Mouse (Mus musculus): ENCODE measurements around the gene Sycp3. TPM values are rescaled to one million over a fixed set of nuclear protein-coding genes. Genes with fewer than 3 reads are reported as not detected.

The Sycp3 gene
- polyA plus RNA-seq, 1 experiment: not detected

DNA sequence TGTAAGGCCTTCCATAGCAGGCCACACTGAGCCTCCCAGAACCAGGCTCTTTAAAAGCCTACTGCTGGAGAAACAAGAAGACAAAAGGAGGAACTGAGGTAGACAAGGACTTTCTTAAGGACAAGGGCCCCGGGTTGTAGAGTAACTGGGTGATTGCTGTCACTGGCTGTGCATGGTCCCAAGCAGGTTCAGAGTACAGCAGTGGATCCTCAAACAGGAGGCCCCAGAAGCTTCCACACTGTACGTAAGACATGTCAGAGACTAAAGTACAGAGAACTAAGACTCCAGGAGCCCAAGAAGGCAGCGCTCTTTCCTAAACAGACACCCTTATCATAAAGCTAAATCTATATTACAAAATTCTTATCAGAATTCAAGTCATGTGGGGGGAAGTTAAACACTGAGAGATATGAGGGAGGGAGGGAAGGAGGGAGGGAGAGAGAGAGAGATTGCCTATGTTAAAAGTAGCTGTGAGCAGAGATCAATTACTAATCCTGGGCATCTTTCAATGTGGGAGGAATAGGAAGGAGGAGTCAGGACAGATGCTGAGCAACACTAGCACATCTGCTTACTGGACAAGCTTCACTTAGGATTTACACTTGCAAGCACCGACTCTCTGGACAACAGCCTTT, 35.7 kb downstream of the Sycp3 start:
- 92% methylated on average over 4 of the region's 4 CpGs for WGBS
- TF ChIP-seq CTCF (IDR thresholded peaks at IDR 0.05; ENCODE audit: insufficient read depth, low read depth, low read length) (no peak), POLR2A (IDR thresholded peaks at IDR 0.05; ENCODE audit: insufficient read depth, low read depth, low read length) (no peak)
- Histone ChIP-seq H3K27ac (ENCODE audit: insufficient read depth, low read depth, low read length) (no peak overlapping the region), H3K4me1 (ENCODE audit: control insufficient read depth, insufficient read depth, low read length) (peaks cover 7% of the 10 kb centered on the region; the same call in 1 of the 2 replicates), H3K4me3 (ENCODE audit: insufficient read depth, low read depth, low read length) (no peak overlapping the region)

DNA sequence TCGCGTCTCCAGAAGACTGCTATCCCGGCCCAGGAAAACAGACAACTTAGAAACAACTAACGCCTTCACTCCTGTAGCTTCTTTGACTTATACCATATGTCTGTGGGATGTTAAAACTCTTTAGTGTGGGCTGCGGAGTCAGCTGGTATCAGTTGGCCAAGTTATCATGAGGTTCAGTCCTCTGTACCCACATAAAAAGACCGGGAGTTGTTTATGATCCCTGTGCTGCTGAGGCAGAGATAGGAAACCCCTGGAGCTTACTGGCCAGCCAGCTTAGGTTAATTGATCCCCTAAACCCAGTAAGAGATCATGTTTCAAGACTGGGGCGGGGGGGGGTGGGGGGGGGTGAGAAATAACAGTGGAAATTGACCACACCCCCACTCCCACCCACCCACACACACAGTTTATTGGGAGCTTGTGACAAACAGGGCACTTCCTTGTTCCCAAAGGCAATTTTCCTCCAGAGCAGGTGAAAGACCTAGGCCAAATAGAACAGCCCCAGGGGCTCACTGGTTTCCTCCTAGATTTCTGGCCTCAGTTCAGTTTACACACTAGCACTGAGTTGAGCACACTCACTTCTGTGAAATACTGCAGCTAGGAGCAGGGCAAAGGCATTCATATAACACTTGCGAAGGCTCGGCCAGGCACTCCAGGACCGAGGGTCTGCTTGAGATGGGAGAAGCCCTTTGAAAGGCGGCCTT, 37.6 kb downstream of the Sycp3 start:
- Histone ChIP-seq H3K4me3 (ENCODE audit: insufficient read depth, low read depth, low read length) (no peak overlapping the region), H3K27ac (ENCODE audit: insufficient read depth, low read depth, low read length) (no peak overlapping the region), H3K4me1 (ENCODE audit: control insufficient read depth, insufficient read depth, low read length) (peaks cover 11% of the 10 kb centered on the region; the same call in 1 of the 2 replicates)
- 85% methylated on average over 11 of the region's 11 CpGs for WGBS
- TF ChIP-seq POLR2A (IDR thresholded peaks at IDR 0.05; ENCODE audit: insufficient read depth, low read depth, low read length): no peak
- TF ChIP-seq CTCF (IDR thresholded peaks at IDR 0.05; ENCODE audit: insufficient read depth, low read depth, low read length): no peak

DNA sequence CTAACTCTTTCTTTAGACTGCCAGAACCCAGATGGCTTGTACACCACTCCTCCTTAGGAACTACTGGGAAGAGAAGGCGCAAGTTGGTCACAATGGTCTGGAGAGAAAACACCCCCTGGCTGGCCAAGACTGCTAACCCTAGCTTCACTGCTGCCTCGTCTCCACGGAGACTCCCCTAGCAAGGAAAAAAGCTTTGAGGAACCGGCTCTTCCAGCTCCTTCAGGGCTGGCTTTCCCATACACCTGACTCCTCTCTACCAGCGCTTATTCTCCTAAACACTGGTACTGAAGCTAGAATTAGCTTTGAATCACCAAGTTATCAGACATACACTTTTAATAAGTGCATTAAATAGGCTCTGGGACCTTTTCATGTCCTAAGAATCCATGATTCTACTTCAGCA, 40.6 kb downstream of the Sycp3 start:
- peaks cover 8% of the 10 kb centered on the region; the same call in 1 of the 2 replicates for H3K4me1 ChIP-seq (ENCODE audit: control insufficient read depth, insufficient read depth, low read length)
- TF ChIP-seq POLR2A (IDR thresholded peaks at IDR 0.05; ENCODE audit: insufficient read depth, low read depth, low read length) (no peak), CTCF (IDR thresholded peaks at IDR 0.05; ENCODE audit: insufficient read depth, low read depth, low read length) (no peak)
- WGBS: 61% methylated on average over 5 of the region's 5 CpGs
- no peak overlapping the region for H3K4me3 ChIP-seq (ENCODE audit: insufficient read depth, low read depth, low read length)
- no peak overlapping the region for H3K27ac ChIP-seq (ENCODE audit: insufficient read depth, low read depth, low read length)

DNA sequence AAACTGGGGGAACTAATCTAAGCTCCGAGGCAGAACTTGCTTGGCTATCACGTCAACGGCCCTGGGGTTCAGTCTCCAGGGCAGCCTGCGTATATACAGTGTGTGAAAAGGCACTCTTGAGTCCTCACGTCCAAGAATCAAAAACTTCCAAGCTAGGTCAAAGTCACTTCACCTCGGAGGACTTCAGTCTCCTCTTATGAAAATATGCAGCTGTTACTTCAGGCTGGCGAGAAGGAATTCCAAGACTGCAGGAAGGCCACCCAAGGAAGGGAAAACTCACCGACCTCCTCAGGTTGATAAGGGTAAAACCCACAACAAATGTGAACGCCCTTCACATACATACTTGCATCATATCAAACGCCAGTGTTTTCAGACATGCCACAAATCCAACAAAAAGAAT, 42.0 kb downstream of the Sycp3 start:
- no peak for TF ChIP-seq POLR2A (IDR thresholded peaks at IDR 0.05; ENCODE audit: insufficient read depth, low read depth, low read length)
- no peak for TF ChIP-seq CTCF (IDR thresholded peaks at IDR 0.05; ENCODE audit: insufficient read depth, low read depth, low read length)
- WGBS: 90% methylated on average over 10 of the region's 10 CpGs
- Histone ChIP-seq H3K27ac (ENCODE audit: insufficient read depth, low read depth, low read length) (no peak overlapping the region), H3K4me1 (ENCODE audit: control insufficient read depth, insufficient read depth, low read length) (peaks cover 6% of the 10 kb centered on the region; the same call in 1 of the 2 replicates), H3K4me3 (ENCODE audit: insufficient read depth, low read depth, low read length) (no peak overlapping the region)

DNA sequence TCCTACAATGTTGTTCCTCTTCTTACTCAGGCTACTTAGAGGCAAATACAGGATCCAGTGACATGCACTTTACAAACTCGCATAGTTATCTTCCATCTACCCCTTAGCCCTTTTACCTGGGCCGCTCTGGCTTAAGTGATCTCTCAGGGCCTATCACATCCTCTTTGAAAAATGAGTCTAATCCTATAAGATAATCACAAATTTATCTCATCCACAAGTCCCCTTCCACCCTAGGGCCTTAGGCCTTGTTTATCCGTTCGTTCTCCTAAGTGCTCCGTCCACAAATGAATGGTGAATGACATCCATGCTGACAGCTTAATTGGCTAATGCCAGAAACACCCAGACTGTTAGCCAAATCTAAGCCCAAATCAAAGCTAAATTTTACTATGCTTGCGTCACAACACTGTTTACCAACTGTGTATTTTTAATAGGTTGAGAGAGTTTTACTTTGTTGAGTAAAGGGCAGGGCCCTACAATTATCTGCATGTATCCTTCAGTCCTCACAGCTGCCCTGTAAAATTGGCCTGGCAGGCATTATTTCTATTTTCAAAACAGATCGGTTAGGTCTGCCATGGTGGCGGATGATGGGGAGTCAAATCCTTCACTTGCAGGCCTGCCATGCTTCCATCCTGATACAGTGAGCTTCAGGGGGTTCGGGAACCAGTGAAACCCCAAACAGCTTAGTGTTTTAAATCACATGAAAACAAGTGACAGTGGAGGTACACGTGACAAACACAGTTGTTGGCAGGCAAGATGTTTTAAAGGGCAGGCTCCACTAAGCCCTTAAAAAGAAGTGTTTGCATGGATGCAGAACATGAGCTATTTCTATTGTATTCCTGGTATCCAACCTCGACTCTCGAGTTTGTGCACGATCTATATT, 42.8 kb downstream of the Sycp3 start:
- peaks cover 6% of the 10 kb centered on the region; the same call in 1 of the 2 replicates for H3K4me1 ChIP-seq (ENCODE audit: control insufficient read depth, insufficient read depth, low read length)
- peak overlapping the region; percentile 70 for H3K27ac ChIP-seq (ENCODE audit: insufficient read depth, low read depth, low read length)
- H3K4me3 ChIP-seq (ENCODE audit: insufficient read depth, low read depth, low read length): peak overlapping the region; percentile 28
- no peak for TF ChIP-seq CTCF (IDR thresholded peaks at IDR 0.05; ENCODE audit: insufficient read depth, low read depth, low read length)
- no peak for TF ChIP-seq POLR2A (IDR thresholded peaks at IDR 0.05; ENCODE audit: insufficient read depth, low read depth, low read length)
- 38% methylated on average over 13 of the region's 13 CpGs for WGBS

DNA sequence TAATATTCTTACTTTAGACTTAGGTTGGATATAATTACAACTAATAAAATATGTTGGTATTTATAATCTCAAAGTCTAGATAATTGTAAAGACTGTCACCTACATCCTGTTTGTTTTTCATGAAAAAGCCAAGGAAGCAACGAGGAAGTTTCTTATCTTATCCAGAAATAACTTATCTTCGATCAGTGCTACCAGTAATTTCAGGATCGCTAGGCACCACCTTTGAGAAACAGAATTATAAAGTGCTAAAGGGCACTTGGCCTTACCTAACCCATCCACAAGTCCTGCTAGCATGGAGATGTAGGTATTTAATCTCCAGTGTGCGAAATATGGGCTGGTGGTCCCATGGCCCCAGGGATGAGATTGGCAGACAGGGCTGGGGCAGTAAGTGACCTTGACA, 43.5 kb downstream of the Sycp3 start:
- Histone ChIP-seq H3K4me3 (ENCODE audit: insufficient read depth, low read depth, low read length) (peak overlapping the region; percentile 92), H3K27ac (ENCODE audit: insufficient read depth, low read depth, low read length) (peak overlapping the region; percentile 82), H3K4me1 (ENCODE audit: control insufficient read depth, insufficient read depth, low read length) (peaks cover 6% of the 10 kb centered on the region; the same call in 1 of the 2 replicates)
- WGBS: 14% methylated on average over 4 of the region's 4 CpGs
- TF ChIP-seq CTCF (IDR thresholded peaks at IDR 0.05; ENCODE audit: insufficient read depth, low read depth, low read length): no peak
- no peak for TF ChIP-seq POLR2A (IDR thresholded peaks at IDR 0.05; ENCODE audit: insufficient read depth, low read depth, low read length)

DNA sequence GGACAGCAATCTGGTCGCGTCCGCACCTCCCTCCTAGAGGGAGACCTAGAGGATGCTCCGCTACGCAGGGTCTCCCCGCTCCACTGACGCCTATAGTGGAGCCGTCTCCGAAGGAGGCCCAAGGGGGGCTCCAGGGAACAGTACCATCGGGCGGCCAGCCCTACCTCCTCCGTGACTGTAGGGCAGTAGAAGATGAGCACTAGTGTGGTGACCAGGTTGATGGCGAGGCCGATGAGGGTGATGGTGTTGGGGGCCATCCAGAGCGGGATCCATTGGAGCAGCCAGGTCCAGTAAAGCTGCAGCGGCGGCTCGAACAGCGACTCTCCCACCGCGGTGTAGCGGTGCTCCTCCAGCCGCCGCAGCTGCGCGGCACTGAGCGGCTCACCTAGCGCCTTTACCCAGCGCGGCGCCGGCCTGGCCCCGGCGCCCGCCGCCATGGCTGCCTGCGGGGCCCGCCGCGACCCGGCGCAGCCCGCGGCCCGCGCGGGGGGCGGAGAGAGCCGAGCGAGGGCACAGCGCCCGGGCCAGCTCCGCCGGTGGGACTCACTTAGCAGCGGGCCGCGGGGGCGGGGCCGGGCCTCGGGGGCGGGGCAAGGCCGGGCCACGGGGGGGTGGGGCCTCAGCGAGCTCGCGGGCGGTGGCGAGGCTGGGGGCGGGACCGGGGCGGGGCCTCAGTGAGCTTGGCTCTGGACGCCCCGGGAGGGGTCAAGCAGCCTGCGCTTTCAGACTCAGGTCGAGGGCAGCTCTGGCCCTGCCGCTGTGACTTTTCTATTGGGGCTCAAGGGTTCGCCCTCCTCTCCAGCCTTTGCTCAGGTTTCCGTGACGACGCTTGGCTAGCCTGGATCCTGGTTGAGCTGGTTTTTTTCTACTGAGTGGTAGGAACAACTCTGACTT, 44.3 kb downstream of the Sycp3 start, which contains the start of gene Chpt1:
TSS of gene Chpt1 (minus strand) at position 653 of the 894 bp plus-strand sequence.
- Histone ChIP-seq H3K4me3 (ENCODE audit: insufficient read depth, low read depth, low read length) (peak within 1 kb of the TSS; percentile 92), H3K4me1 (ENCODE audit: control insufficient read depth, insufficient read depth, low read length) (peaks cover 6% of the 10 kb centered on the region; the same call in 1 of the 2 replicates), H3K27ac (ENCODE audit: insufficient read depth, low read depth, low read length) (peak within 1 kb of the TSS; percentile 82)
- TF ChIP-seq POLR2A (IDR thresholded peaks at IDR 0.05; ENCODE audit: insufficient read depth, low read depth, low read length): no peak
- no peak for TF ChIP-seq CTCF (IDR thresholded peaks at IDR 0.05; ENCODE audit: insufficient read depth, low read depth, low read length)
- WGBS: under 1% methylated on average over 77 of the region's 80 CpGs

DNA sequence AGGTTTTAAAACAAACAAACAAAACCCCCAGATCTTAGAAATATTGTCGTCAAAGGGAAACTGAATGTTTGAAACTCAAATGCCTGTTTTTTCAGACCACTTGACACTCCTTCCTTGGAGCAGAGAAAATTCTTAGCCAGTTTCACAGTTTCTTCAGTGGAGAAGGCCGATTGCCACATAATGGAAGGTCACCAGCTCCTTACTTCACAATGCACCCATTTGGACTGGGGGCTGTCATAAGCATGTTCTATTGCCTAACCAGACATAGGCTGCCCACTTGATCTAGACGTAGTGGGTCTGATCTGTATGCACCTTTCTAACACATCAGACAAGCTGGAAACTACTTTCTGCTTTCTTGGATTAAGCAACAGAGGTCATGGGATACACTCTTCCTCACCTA, 45.1 kb downstream of the Sycp3 start:
- 0 out of 2 replicates have a peak overlapping the region, but pooled peaks have one; percentile 31 for H3K27ac ChIP-seq (ENCODE audit: insufficient read depth, low read depth, low read length)
- 61% methylated on average over 3 of the region's 3 CpGs for WGBS
- peaks cover 6% of the 10 kb centered on the region; the same call in 1 of the 2 replicates for H3K4me1 ChIP-seq (ENCODE audit: control insufficient read depth, insufficient read depth, low read length)
- no peak overlapping the region for H3K4me3 ChIP-seq (ENCODE audit: insufficient read depth, low read depth, low read length)
- TF ChIP-seq CTCF (IDR thresholded peaks at IDR 0.05; ENCODE audit: insufficient read depth, low read depth, low read length) (no peak), POLR2A (IDR thresholded peaks at IDR 0.05; ENCODE audit: insufficient read depth, low read depth, low read length) (no peak)
